Mouse (Mus musculus): Measurements from ENCODE around the gene Nemf. TPM values are rescaled to one million over a fixed set of nuclear protein-coding genes. Genes with fewer than 3 reads are reported as not detected.

Gene Nemf
- total RNA-seq, 1 experiment from 2014 or later, result 39.1 TPM

Small RNAs within 50 kb of the gene (microRNA-seq; reads per million reads assigned to microRNA genes)
- 0 to 0.43 reads per million in 2 experiments for gene Gm47299
- gene Gm47305, result 0 reads per million in 2 experiments

Other genes starting within 250 kb of the Nemf start
- gene Rps29, start 198.0 kb downstream of the Nemf start, total RNA-seq (2021), result 1,456 and 1,768 TPM in 2 replicates
- gene Lrr1, start 188.4 kb downstream of the Nemf start, total RNA-seq (2021), result 1.3 and 2.3 TPM in 2 replicates
- 575 and 595 TPM in 2 replicates for gene Rpl36al, start 173.1 kb downstream of the Nemf start, total RNA-seq (2021)
- gene Mgat2, start 173.0 kb downstream of the Nemf start, total RNA-seq (2021), result 43.6 and 53.0 TPM in 2 replicates
- 6.2 and 7.2 TPM in 2 replicates for gene Gm49383, start 160.1 kb downstream of the Nemf start, total RNA-seq (2021)
- gene Dnaaf2, start 158.7 kb downstream of the Nemf start, total RNA-seq (2021), result 1.0 and 1.7 TPM in 2 replicates
- 3.9 and 4.4 TPM in 2 replicates for gene Gm49384, start 152.9 kb downstream of the Nemf start, total RNA-seq (2021)
- gene Pole2, start 129.0 kb downstream of the Nemf start, total RNA-seq (2021), result 5.3 and 5.7 TPM in 2 replicates
- gene Klhdc1, start 116.0 kb downstream of the Nemf start, total RNA-seq (2021), result 7.8 and 10.0 TPM in 2 replicates
- 55.6 and 67.7 TPM in 2 replicates for gene Klhdc2, start 60.5 kb downstream of the Nemf start, total RNA-seq (2021)
- 111 and 117 TPM in 2 replicates for gene Arf6, start 15.0 kb upstream of the Nemf start, total RNA-seq (2021)
- gene Gm9887, start 15.3 kb upstream of the Nemf start, total RNA-seq (2021), result 1.2 TPM in 1 of 2 replicates, not detected in the other
- gene Vcpkmt, start 225.9 kb upstream of the Nemf start, total RNA-seq (2021), result 8.9 and 12.5 TPM in 2 replicates

All from adrenal gland, postnatal 14 days (tissue).